Mouse (Mus musculus) liver, adult 2 months (tissue): Measurements from ENCODE around the gene Capn13. TPM values are rescaled to one million over a fixed set of nuclear protein-coding genes. Genes with fewer than 3 reads are reported as not detected.
"Not testable (repeated sequence)": the region's sequence is repeated elsewhere in the genome, so short reads cannot be mapped to it uniquely, and the experiment has no call there.

Source experiments
- DNase-seq: peaks from one replicate; pipeline ENCODE4 v3.0.0-alpha.2; 2011; ENCODE audit warnings: low read depth, low spot score; ENCODE audit errors: extremely low read depth
- H3K27ac ChIP-seq: fragments of 200-500 bp; replicated peaks from 2 replicates; pipeline ENCODE4 v1.5.1; 2012; ENCODE audit warnings: low read depth, mild to moderate bottlenecking, control low read depth, inconsistent platforms, low read length; ENCODE audit not compliant: insufficient read depth
- H3K27me3 ChIP-seq: fragments of 200-500 bp; 2 replicates; pipeline ENCODE4 v1.6.1; 2012; ENCODE audit warnings: mild to moderate bottlenecking, moderate library complexity, low read length, inconsistent platforms; ENCODE audit not compliant: control insufficient read depth, insufficient read depth
- H3K36me3 ChIP-seq: fragments of 200-500 bp; 2 replicates; pipeline ENCODE4 v1.6.1; 2012; ENCODE audit warnings: low read length, inconsistent platforms; ENCODE audit not compliant: control insufficient read depth, insufficient read depth
- H3K4me1 ChIP-seq: fragments of 200-500 bp; 2 replicates; pipeline ENCODE4 v1.6.1; 2011; ENCODE audit warnings: low read length; ENCODE audit not compliant: control insufficient read depth, insufficient read depth
- H3K4me3 ChIP-seq: fragments of 200-500 bp; 2 replicates; pipeline ENCODE4 v1.5.1; 2011; ENCODE audit warnings: low read depth, mild to moderate bottlenecking, control low read depth, low read length, moderate library complexity; ENCODE audit not compliant: insufficient read depth
- H3K79me2 ChIP-seq: fragments of 200-500 bp; 2 replicates; pipeline ENCODE4 v1.6.1; 2012; ENCODE audit warnings: inconsistent platforms, mild to moderate bottlenecking, low read length, moderate library complexity; ENCODE audit not compliant: control insufficient read depth, insufficient read depth
- H3K9ac ChIP-seq: fragments of 200-500 bp; 2 replicates; pipeline ENCODE4 v1.6.1; 2012; ENCODE audit warnings: low read depth, mild to moderate bottlenecking, control low read depth, inconsistent platforms, low read length
- CTCF ChIP-seq: fragments of 200-500 bp; IDR thresholded peaks from 2 replicates; pipeline ENCODE4 v1.5.1; 2011; ENCODE audit warnings: low read depth, low read length, control low read depth
- POLR2A ChIP-seq: fragments of 200-500 bp; IDR thresholded peaks from 2 replicates; pipeline ENCODE4 v1.6.1; 2011; ENCODE audit warnings: low read length, control low read depth; ENCODE audit not compliant: insufficient read depth; ENCODE audit errors: extremely low read depth
- WGBS: fragments of 180-500 bp; shearing (Covaris S2); methylation state at CpG from one replicate; pipeline ENCODE4 v1.1.7; 2018; 5-methylcytosine and 5-hydroxymethylcytosine counted together
- polyA plus RNA-seq: library from polyadenylated mRNA; depleted of rRNA; stranded (reverse); fragments of >200 nt; gene quantifications from 2 replicates; pipeline ENCODE4 v1.2.3, GENCODE M21; 2012
- total RNA-seq: library from RNA; depleted of rRNA; stranded (reverse); fragments of >200 nt; gene quantifications from 2 replicates; pipeline ENCODE4 v1.2.3, GENCODE M21; 2014

Capn13 gene
- total and polyA plus RNA-seq, 2 experiments, result 0.04 to 0.09 TPM

- peak; percentile 51 for DNase-seq
- no peak for TF ChIP-seq POLR2A
- TF ChIP-seq CTCF, result peak; percentile 73
- H3K27me3 ChIP-seq, result no peaks in the 10 kb centered on the region
Observed at GRCm38 (mm10) chr17:73301258-73302050, 99.2 kb downstream of the Capn13 start.

GRCm38 (mm10) chr17:73300147-73300880, 100.4 kb downstream of the Capn13 start:
- no peaks in the 10 kb centered on the region for H3K27me3 ChIP-seq
- no peaks in the 10 kb centered on the region for H3K4me1 ChIP-seq
- no peak overlapping the region for H3K9ac ChIP-seq
- no peak for DNase-seq
- no peaks in the 10 kb centered on the region for H3K36me3 ChIP-seq
- no peak overlapping the region for H3K27ac ChIP-seq
- 71% methylated on average over 7 of the region's 7 CpGs for WGBS
- H3K4me3 ChIP-seq, result no peak overlapping the region
- TF ChIP-seq CTCF, result no peak
- no peak for TF ChIP-seq POLR2A
- no peaks in the 10 kb centered on the region for H3K79me2 ChIP-seq

More at GRCm38 (mm10) chr17:73301258-73302050, 99.2 kb downstream of the Capn13 start:
- H3K4me3 ChIP-seq, result no peak overlapping the region
- H3K79me2 ChIP-seq, result no peaks in the 10 kb centered on the region
- H3K4me1 ChIP-seq, result no peaks in the 10 kb centered on the region
- H3K9ac ChIP-seq, result no peak overlapping the region
- no peaks in the 10 kb centered on the region for H3K36me3 ChIP-seq
- H3K27ac ChIP-seq, result no peak overlapping the region
- WGBS, result 29% methylated on average over 15 of the region's 15 CpGs

GRCm38 (mm10) chr17:73298981-73299380, 101.7 kb downstream of the Capn13 start:
- TF ChIP-seq POLR2A (no peak), CTCF (no peak)
- WGBS, result 80% methylated on average over 6 of the region's 6 CpGs
- no peak for DNase-seq

GRCm38 (mm10) chr17:73296855-73297254, 103.8 kb downstream of the Capn13 start:
- peak; percentile 33 for DNase-seq
- Histone ChIP-seq H3K4me1 (no peaks in the 10 kb centered on the region), H3K27ac (no peak overlapping the region), H3K79me2 (no peaks in the 10 kb centered on the region), H3K4me3 (no peak overlapping the region), H3K27me3 (no peaks in the 10 kb centered on the region), H3K9ac (no peak overlapping the region), H3K36me3 (no peaks in the 10 kb centered on the region)
- no peak for TF ChIP-seq POLR2A
- peak; percentile 50; the same call in 1 of the 2 replicates for TF ChIP-seq CTCF
- 34% methylated on average over 4 of the region's 4 CpGs for WGBS

More at GRCm38 (mm10) chr17:73298981-73299380, 101.7 kb downstream of the Capn13 start:
- Histone ChIP-seq H3K4me3 (no peak overlapping the region), H3K27ac (no peak overlapping the region), H3K9ac (no peak overlapping the region), H3K36me3 (no peaks in the 10 kb centered on the region), H3K4me1 (no peaks in the 10 kb centered on the region), H3K27me3 (no peaks in the 10 kb centered on the region), H3K79me2 (no peaks in the 10 kb centered on the region)

GRCm38 (mm10) chr17:73293237-73293636, 107.4 kb downstream of the Capn13 start:
- no peak for TF ChIP-seq POLR2A
- no peak for TF ChIP-seq CTCF
- Histone ChIP-seq H3K27ac (no peak overlapping the region), H3K27me3 (no peaks in the 10 kb centered on the region), H3K4me1 (no peaks in the 10 kb centered on the region), H3K9ac (no peak overlapping the region), H3K79me2 (no peaks in the 10 kb centered on the region), H3K4me3 (no peak overlapping the region), H3K36me3 (no peaks in the 10 kb centered on the region)
- 75% methylated on average over 3 of the region's 3 CpGs for WGBS
- DNase-seq, result no peak

- Histone ChIP-seq H3K4me1 (no peaks in the 10 kb centered on the region), H3K4me3 (no peak overlapping the region), H3K27me3 (no peaks in the 10 kb centered on the region), H3K36me3 (no peaks in the 10 kb centered on the region), H3K9ac (no peak overlapping the region), H3K27ac (no peak overlapping the region), H3K79me2 (no peaks in the 10 kb centered on the region)
- peak; percentile 46 for DNase-seq
- WGBS, result 47% methylated on average over 2 of the region's 2 CpGs
- TF ChIP-seq POLR2A, result no peak
- TF ChIP-seq CTCF, result no peak
Observed at GRCm38 (mm10) chr17:73284301-73284700, 116.4 kb downstream of the Capn13 start.

- not testable (repeated sequence) for H3K79me2 ChIP-seq, DNase-seq, H3K4me3 ChIP-seq, H3K36me3 ChIP-seq, H3K27me3 ChIP-seq, H3K4me1 ChIP-seq, H3K27ac ChIP-seq, H3K9ac ChIP-seq
- WGBS, result 37% methylated on average over 6 of the region's 6 CpGs
Observed at GRCm38 (mm10) chr17:73282702-73283101, 118.0 kb downstream of the Capn13 start.
